Mouse (Mus musculus) testis, adult 2 months (tissue): ENCODE data around the gene Creb3l2.

Source experiments
- CTCF ChIP-seq: fragments of 200-500 bp; IDR thresholded peaks from 2 replicates; pipeline ENCODE4 v1.5.1; 2012; ENCODE audit warnings: low read depth, mild to moderate bottlenecking, inconsistent platforms, low read length, moderate library complexity; ENCODE audit not compliant: control insufficient read depth, insufficient read depth, insufficient replicate concordance
- POLR2A ChIP-seq: fragments of 200-500 bp; IDR thresholded peaks from 2 replicates; pipeline ENCODE4 v1.6.1; 2012; ENCODE audit warnings: low read depth, mild to moderate bottlenecking, inconsistent platforms, low read length, moderate library complexity; ENCODE audit not compliant: control insufficient read depth

DNA sequence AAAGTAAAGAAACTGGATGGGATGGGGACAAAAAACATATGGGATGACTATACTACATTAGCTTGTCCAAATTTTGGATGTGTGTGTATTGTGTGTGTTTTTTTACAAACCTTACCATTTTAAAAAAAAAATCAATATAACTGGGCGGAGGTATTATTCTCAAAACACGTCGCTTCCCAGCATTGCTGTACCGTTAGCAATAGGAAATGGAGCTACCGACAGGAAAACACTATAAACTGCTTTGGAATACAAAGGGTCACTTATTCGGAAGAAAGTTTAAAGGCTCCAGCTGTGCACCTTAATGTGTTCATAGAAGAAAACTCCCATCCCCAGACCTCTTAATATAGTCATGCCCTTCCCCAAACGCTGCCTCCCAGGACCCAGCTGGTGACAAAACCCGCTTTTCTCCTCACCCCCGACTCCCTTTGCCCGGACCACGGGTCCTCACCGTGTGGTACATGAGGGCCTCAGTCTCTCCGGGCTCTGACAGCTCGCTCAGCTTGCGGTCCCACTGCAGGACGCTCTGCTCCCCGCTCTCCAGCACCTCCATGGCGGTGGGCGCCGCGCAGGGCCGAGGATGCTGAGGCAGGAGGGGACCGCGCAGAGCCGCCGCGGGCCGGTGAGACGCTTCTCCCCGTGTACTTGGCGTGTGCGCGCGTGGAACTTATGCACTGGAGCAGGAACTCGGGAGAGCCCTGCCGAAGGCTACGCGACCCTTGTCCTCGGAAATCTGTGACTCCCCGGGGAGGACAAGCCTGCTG lies 515 bp downstream of the Creb3l2 start:
- TF ChIP-seq CTCF (no peak), POLR2A (no peak)
